Mouse (Mus musculus) urinary bladder, postnatal 0 days (tissue): ENCODE measurements around the gene Parvg. TPM values are rescaled to one million over a fixed set of nuclear protein-coding genes. Genes with fewer than 3 reads are reported as not detected.

Experiments
- polyA plus RNA-seq: library from polyadenylated mRNA; unstranded; fragments of >200 nt; fragmentation: Nextera tagmentation; extraction: Ambion mirVana; gene quantifications from 2 replicates; pipeline ENCODE4 v1.2.1, GENCODE M21; 2015

The Parvg gene
- polyA plus RNA-seq: 1.0 and 2.8 TPM in 2 replicates

GRCm38 (mm10) chr15:84323966-84324869 lies at the start of gene Parvg:
Parvg (plus strand) TSS chr15:84324026.

Other genes with a start within 250 kb of the Parvg start
- 1.5 and 1.8 TPM in 2 replicates for gene Sult4a1, start 218.3 kb upstream of the Parvg start, polyA plus RNA-seq
- gene Pnpla5, start 200.9 kb upstream of the Parvg start, polyA plus RNA-seq: not detected in 2 replicates
- gene Pnpla3, start 156.2 kb upstream of the Parvg start, polyA plus RNA-seq: 0.16 and 0.22 TPM in 2 replicates
- gene Samm50, start 131.8 kb upstream of the Parvg start, polyA plus RNA-seq: 86.4 and 103 TPM in 2 replicates
- gene Parvb, start 92.0 kb upstream of the Parvg start, polyA plus RNA-seq: 1.9 and 3.5 TPM in 2 replicates
- 12.1 and 12.5 TPM in 2 replicates for gene Shisal1, start 123.1 kb downstream of the Parvg start, polyA plus RNA-seq
- 6.4 and 7.7 TPM in 2 replicates for gene Rtl6, start 233.8 kb downstream of the Parvg start, polyA plus RNA-seq